Mouse (Mus musculus) cerebellum, adult 9-10 months (tissue): ENCODE data around the gene Evi2.

Source experiments
- DNase-seq: peaks from one replicate; pipeline ENCODE4 v3.0.0; 2022

The Evi2 gene

DNA sequence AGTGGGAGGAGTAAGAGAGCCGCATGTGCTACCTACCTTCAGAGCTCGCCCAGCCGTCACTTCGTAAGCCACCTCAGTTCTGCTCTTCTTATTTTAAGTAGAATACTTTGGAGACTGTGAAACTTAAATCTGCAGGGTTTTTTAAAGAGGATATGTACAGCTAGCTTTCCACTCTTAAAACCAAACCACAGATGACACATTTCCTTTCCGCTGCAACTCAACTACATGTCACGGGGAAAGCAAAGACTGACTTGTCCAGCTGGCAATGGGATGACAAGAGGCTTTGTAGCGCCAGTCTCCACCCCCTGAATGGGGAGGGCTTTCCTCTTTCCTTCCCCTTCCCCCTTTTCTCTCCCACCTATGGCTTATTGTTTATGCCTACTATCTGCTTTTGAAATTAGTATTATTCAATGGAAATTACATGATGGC lies at the start of gene Evi2, which contains the start of gene Evi2a:
Evi2 (minus strand) TSS at position 257 of the 429 bp plus-strand sequence.
Evi2a (minus strand) TSS at position 277 of the 429 bp plus-strand sequence.
- DNase-seq = no peak

GRCm38 (mm10) chr11:79577741-79578140 lies 47.4 kb upstream of the Evi2 start:
- DNase-seq = peak; percentile 76

DNA sequence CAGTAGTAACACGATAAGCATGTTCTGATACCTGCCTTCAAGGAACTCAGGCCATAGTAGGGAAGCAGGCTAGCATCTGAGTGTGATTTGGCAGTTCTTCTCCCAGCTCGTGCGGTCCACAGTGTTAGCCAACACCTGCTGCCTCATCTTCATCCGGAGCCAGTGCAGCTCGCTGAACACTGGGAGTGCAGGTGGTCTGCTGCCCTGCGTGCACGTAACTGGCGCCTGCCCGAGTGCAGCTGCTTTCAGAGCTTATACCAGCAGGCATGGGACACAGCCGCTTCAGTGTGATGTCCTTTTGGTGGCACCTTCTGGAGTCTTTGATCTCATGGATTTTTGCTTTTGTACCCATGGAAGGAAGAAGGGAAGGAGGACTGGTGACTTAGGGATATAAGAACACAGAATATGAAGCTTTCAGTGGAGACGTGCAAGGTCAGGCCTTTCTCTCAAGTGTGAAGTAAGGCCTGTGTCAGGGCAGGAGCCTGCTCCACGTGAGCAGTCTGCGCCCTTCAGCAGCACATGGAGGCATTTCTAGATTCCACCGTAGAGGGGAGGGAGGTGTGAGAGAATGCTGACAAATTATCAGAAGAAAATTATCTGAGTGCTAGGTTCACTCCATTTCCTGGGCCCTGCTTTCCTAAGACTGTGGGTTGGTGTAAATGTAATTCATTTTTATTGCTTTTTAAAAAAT lies 45.1 kb upstream of the Evi2 start:
- peak; percentile 14 for DNase-seq

DNA sequence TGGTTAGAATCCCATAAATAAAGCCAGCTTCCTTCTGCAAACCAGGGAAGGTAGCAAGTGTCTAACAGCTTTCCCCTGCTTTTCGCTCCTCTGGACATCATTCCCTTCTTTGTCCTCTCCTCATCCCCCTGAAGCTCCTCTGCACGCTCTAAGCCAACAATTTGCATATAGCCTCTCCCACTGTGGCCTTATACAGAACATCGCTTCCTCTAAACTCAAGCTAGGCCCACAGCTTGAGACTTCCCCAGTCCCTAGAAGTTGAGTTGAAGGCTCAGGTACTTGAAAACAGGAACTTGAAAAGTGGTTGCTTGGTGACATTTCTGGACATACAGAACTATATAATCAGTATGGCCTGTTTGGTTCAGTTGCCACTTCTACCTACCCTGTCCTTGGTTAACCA lies 43.4 kb upstream of the Evi2 start:
- no peak for DNase-seq

GRCm38 (mm10) chr11:79570319-79570718 lies 39.9 kb upstream of the Evi2 start:
- no peak for DNase-seq

DNA sequence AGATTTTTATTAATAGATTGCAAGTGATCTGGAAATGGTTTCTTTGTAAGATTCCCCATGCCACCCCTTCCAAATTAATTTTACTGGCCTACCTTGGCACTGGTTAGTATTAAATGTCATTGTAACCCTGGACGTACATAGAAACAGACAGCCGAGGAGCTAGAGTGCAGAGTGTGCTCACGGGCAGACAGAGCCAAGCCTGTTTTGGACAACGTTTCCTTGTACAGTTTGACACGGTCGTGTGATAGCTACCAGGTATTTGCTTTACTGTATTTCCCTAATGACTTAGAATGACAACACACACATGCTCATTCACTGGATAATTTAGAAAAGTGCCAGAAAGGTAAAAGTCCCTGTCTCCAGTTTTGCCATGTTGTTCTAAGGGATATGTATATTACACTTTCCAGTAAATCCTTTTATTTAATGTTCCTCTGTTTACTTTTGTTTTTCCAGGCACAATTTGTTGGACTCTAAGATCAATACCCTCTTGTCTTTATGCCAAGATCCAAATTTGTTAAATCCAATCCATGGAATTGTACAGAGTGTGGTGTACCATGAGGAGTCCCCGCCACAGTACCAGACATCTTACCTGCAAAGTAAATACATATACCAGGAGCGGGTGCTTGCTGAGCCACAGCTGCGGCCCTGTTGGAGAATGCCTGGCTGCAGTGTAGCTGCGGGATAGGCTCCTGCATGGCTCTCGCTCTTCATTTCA lies 38.0 kb upstream of the Evi2 start:
- no peak for DNase-seq

DNA sequence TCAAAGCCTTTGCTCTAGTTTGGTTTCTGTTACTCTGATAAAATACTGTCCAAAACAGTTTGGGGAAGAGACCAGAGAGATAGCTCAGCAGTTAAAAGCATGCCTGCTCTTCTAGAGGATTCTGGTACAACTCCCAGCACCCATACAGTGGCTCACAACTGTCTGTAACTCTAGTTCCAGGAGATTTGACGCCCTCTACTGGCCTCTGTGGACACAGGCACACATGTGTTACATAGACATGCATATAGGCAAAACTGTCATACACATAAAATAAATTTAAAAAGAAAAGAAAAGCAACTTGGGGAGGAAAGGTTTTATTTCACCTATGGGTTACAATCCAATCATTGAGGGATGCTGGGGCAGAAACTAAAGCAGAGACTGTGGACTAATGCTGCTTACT lies 36.6 kb upstream of the Evi2 start:
- DNase-seq = no peak

DNA sequence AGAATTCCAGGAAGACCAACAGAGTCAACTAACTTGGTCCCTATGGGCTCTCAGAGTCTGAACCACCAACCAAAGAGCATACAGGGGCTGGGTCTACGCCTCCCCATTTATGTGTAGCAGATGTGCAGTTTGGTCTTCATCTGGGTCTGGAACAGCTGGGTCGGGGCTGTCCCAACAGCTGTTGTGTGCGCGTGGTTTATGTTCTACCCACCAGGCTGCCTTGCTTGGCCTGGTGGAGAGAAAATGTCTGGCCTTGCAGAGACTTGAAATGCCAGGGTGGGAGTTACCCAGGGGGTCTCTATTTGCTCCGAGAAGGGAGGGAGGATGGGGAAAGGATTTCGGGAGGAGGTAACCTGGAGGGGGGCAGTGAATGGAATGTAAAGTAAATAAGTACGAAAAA lies 33.1 kb upstream of the Evi2 start:
- DNase-seq = no peak

DNA sequence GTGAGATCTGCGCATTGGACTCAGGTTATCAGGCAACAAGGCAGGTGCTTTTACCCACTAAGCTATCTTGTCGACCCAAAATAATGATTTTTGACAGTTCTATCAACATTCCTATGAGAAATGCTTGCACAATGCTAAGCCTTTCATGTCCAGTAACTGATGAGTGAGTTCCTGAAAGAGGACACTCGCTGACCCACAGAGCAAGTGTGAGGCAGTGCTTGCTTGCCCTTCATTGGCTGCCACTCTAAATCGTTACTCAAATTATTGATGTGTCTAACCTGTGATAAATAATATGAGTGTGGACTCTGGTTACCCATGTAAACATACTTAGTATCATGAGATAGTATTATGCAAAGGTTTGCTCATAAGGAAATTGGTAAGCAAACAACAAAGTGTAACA lies 30.1 kb upstream of the Evi2 start:
- no peak for DNase-seq

DNA sequence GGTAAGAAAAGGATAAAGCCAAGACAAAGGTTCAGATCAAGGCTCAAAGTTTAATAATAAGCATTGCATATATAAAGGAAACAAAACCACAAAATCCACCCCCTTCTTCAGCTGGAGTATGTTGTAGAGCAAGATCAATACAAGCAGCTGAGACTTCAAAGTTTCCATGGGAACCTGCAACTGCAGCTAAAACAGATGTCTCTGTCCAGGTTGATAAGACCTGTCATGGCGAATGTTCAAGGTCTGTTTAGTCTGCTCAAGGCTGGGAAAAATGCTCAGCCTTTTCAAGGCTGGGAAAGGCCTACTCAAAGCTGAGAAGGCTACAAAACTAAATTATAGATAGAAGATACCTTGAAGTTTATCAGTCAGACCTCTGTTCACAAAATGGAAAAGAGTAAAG lies 22.2 kb upstream of the Evi2 start:
- no peak for DNase-seq

DNA sequence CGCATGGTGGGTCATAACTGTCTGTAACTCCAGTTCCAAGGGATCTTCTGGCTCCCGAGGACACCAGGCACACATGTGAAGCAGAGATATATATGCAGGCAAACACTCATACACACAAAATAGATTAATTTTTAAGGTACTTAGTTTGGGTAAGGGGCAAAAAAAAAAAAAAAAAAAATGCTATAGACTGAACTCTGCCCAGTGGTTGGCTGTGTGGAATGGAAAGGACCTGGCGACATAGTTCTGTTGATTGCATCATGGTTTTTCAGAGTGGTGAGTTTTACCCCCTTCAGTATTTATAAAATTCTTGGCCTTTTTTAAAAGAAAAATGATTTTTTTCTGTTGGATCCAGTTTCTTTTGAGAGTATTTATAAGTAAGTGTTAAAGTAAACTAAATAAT lies 5.9 kb upstream of the Evi2 start:
- DNase-seq = no peak

DNA sequence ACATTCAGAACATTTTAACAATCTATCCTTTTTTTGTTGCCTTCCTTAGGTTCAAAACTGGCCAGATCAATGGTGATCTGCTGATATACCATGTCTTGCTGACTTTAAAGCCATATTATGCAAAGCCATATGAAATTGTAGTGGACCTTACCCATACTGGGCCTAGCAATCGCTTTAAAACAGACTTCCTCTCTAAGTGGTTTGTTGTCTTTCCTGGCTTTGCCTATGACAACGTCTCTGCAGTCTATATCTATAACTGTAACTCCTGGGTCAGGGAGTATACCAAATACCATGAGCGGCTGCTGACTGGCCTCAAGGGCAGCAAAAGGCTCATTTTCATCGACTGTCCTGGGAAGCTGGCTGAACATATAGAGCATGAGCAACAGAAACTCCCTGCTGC lies 5.2 kb upstream of the Evi2 start:
- DNase-seq = no peak

DNA sequence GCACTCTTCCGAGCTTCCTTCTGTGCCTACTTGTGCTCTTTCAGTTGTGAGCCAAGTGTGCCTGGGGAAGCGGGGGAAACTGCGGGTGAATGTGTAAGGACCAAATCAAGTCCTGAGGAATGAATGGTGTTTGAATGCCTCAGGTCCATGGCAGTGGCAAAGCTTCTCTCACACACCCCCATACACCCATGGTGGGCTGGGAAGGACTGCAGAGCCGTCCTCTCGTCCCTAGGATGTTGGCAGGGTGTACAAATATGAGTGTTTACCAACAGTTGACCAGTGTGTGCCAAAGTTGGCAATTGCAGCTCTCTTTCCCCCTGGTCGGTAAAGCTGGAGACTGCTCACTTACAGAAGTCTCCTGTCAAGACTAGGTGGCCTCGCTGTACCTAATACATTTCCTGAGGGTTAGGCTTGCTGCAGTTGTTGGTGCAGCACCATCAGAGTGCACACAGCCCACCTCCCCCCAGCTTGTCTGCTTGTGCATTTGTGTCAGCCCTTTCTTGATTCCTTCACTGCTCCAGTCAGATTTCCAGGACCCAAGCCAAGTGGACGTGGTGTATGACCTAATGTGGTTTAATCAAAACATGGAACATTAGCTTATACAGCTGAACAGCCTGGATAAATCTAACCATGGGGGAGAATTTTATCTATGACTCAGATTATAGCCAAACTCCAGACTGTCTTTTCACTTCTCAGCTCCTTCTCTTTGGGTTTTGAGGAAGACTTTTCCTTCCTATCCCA lies 3.7 kb upstream of the Evi2 start:
- DNase-seq = peak; percentile 41

DNA sequence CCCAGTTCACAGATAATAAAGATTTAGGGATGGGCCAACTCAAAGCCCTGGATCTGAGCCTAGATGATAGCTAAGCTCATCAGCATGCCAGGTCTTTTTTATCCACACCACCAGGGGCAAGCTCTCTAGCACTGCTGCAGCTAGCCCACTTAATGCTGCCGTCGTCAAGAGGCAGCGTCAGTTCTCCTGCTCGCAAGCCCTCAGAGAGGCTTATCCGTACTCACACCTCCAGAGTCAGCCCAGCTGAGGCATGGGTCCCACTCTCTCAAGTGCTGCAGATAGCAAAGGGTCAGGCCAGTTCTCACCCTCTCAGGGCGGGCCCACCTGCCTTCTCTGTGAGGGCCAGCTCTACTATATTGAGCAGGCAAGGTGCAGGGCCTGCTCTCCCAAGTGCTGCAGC lies 2.9 kb upstream of the Evi2 start:
- no peak for DNase-seq

GRCm38 (mm10) chr11:79531485-79531884 lies 1.1 kb upstream of the Evi2 start:
- no peak for DNase-seq

GRCm38 (mm10) chr11:79530774-79531173 lies 385 bp upstream of the Evi2 start:
- DNase-seq = no peak

GRCm38 (mm10) chr11:79529736-79530135 lies 653 bp downstream of the Evi2 start:
- no peak for DNase-seq

GRCm38 (mm10) chr11:79529226-79529625 lies 1.2 kb downstream of the Evi2 start:
- no peak for DNase-seq

GRCm38 (mm10) chr11:79528601-79529000 lies 1.8 kb downstream of the Evi2 start:
- DNase-seq = no peak

DNA sequence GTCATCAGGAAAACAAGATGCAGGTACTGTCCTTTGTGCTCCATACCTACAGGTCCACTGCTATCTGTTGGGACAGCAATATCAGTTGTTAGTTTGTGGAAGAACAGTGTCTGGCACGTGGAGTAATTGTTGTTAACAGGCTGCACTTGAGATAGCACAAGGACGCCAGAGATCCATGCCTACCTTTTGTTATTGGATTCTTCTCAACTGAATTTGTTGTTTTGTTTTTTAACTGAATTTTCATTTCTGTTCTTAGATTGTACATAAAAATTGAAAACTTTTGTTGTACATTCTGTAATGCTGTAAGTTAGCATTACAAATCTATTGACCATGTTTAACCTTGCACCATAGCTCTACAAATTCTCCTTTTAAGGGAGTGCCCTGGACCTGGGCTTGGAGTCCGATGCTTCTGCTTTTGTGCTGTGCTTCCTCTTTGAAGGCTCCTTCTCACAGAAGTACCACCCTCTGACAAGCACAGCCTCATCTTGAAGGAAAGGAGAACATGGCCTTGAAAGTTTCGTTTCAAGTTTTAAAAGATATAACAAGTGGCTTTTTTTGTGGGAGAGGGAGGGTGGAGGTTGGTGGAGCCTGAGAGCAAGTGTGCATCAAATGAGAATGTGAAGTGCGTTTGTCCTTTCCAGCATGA lies 2.5 kb downstream of the Evi2 start:
- DNase-seq = no peak

GRCm38 (mm10) chr11:79527015-79527738 lies 3.2 kb downstream of the Evi2 start:
- DNase-seq = no peak

DNA sequence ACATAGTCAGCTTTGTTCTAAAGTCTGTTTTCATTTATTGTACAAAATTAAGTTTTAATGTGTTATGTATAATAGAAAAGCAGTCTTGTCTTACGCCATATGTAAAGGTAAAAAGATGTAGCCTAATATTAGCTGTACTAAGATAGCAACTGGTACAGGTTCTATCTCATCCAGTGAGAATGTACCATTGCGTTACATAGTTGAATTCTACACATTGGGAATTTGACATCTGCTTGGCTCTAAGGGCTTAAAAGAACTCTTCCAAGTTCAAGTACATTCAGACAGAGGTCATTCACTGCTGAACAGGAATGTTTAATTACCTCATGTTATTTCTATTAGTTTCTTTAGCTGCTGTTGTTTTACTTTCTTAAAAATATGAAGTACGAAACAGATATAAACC lies 3.8 kb downstream of the Evi2 start:
- no peak for DNase-seq

DNA sequence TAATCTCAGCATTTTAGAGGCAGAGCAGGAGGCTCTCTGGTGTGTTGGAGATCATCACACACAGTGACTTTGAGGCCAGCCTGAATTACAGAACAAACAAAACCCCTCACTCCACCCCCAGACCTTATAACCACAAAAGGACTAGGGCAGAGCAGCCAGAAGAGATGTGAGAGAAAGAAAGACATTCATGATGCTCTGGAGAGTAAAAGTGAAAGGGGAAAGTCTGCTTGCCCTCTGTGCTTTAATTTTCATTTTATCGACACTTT lies 6.1 kb downstream of the Evi2 start:
- DNase-seq = no peak
